Mouse (Mus musculus) embryonic fibroblast, embryonic 13.5 days (primary cell): ENCODE results near the gene Atg101.

ENCODE experiments used
- CTCF ChIP-seq: IDR thresholded peaks from 2 replicates; pipeline ENCODE4 v1.5.1; 2011; ENCODE audit warnings: mild to moderate bottlenecking, control low read depth, low read length, moderate library complexity, borderline replicate concordance; ENCODE audit not compliant: insufficient read depth
- POLR2A ChIP-seq: IDR thresholded peaks from 2 replicates; pipeline ENCODE4 v1.6.1; 2011; ENCODE audit warnings: low read depth, mild to moderate bottlenecking, control low read depth, low read length, moderate library complexity

DNA sequence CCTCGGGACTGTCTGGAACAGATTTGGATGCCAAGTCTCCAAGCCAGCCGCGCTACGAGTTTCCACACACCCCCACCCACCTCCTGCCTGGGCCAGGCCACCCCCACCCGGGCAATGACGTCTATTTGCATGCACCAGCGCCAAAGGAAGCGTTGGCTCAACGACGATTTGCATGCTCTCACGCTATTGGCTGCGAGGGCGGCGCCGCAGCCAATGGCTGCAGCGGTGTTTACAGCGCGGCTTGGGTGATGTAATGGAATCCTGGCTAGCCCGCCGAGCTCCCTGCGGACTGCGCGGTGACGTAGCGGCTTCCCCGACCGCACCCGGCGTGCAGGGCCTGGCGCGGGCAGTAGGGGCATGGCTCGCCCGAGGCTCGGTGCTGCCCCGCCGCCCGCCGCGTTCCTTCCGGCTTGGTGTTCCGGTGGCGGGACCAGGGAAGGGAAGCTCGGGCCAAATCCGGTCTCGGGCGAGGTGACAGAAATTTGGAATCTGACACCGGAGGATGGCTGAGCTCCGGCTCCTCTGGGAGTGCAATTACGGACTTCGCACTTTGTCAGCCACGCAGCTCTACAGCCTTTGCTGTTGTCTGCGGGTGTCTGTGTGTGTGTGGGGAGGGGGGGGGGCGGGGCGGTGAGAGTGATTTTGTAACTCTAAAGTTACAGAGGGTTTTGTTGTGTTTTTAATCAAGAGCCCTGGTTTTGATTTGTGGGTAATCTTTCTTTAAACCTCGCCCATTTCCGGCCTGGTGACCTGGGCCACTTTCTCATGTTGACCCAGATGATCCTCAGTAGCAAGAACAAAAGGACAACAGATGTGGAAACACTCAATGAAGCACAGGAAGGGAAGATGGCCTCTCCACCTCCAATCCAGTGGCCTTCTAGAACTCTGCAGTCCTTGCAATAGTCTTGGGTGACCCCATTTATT lies 37.6 kb upstream of the Atg101 start:
- TF ChIP-seq POLR2A (peak; percentile 66), CTCF (no peak)
